11 mouse cellular contexts compared by ENCODE assay signal in genomic region chrX:103274325-103274724, GRCm38 (mm10). TPM values are rescaled to one million over a fixed set of nuclear protein-coding genes. Genes with fewer than 3 reads are reported as not detected.
A peak's percentile ranks its signal among the peaks of the same experiment; 100 is the strongest.
DNase-seq lines count a peak whose midpoint lies in the region; ATAC-seq lines count a peak whose summit lies in the region.
"Had no signal": no experiment of that assay in that cellular context is flagged by ENCODE, and none has a peak within 500 bp of the region (broad histone marks: within the 10 kb centered on the region; RNA-seq: fewer than 3 reads in every experiment).

No protein-coding gene starts in this region.

- DNase-seq in heart, adult 8-10 months (ENCODE audit: low spot score): peak; percentile 0
- no peak for DNase-seq in heart, embryonic 10.5 days (ENCODE audit: low spot score)
- peak; percentile 10 for DNase-seq in neural tube, embryonic 11.5 days (ENCODE audit: low spot score)
- DNase-seq in T-cell, adult 2 months (ENCODE audit: low spot score): peak; percentile 1
- peak; percentile 33 for DNase-seq in lung, postnatal 36 days
- no peak for DNase-seq in forebrain, embryonic 10.5 days (ENCODE audit: extremely low spot score, low spot score)
- no peak for DNase-seq in thymus, postnatal 36 days

- no peak overlapping the region for H3K27ac ChIP-seq in heart, embryonic 10.5 days
- no peak overlapping the region for H3K27ac ChIP-seq in neural tube, embryonic 11.5 days (ENCODE audit: low read depth, low read length)
- H3K27ac ChIP-seq in neural tube, embryonic 15.5 days (replicated peaks): no peak overlapping the region
- H3K27ac ChIP-seq in forebrain, embryonic 10.5 days: no peak overlapping the region
- H3K27ac ChIP-seq: limb, embryonic 13.5 days had no signal

- no peak overlapping the region for H3K4me3 ChIP-seq in heart, embryonic 10.5 days
- no peak overlapping the region for H3K4me3 ChIP-seq in neural tube, embryonic 11.5 days (ENCODE audit: low read depth, low read length)
- no peak overlapping the region for H3K4me3 ChIP-seq in neural tube, embryonic 15.5 days (replicated peaks)
- no peak overlapping the region for H3K4me3 ChIP-seq in forebrain, embryonic 10.5 days
- H3K4me3 ChIP-seq: limb, embryonic 13.5 days had no signal

- no peak overlapping the region for H3K9ac ChIP-seq in neural tube, embryonic 11.5 days (ENCODE audit: low read length)
- H3K9ac ChIP-seq in neural tube, embryonic 15.5 days (replicated peaks): no peak overlapping the region
- H3K9ac ChIP-seq: limb, embryonic 13.5 days had no signal

- ATAC-seq in neural tube, embryonic 11.5 days (ENCODE audit: insufficient read depth, low FRiP score, low TSS enrichment): no peak
- no peak for ATAC-seq in neural tube, embryonic 15.5 days (ENCODE audit: low FRiP score)

- WGBS in heart, embryonic 10.5 days: 84% methylated on average over 4 of the region's 5 CpGs
- 85% methylated on average over 4 of the region's 5 CpGs for WGBS in neural tube, embryonic 11.5 days
- 83% methylated on average over 4 of the region's 5 CpGs for WGBS in neural tube, embryonic 15.5 days
- 93% methylated on average over 4 of the region's 5 CpGs for WGBS in forebrain, embryonic 10.5 days

- no peaks in the 10 kb centered on the region for H3K9me3 ChIP-seq in heart, embryonic 10.5 days
- no peaks in the 10 kb centered on the region for H3K9me3 ChIP-seq in neural tube, embryonic 11.5 days (ENCODE audit: control insufficient read depth, low read length)
- H3K9me3 ChIP-seq in neural tube, embryonic 15.5 days (replicated peaks): no peaks in the 10 kb centered on the region
- no peaks in the 10 kb centered on the region for H3K9me3 ChIP-seq in forebrain, embryonic 10.5 days
- H3K9me3 ChIP-seq: limb, embryonic 13.5 days had no signal

- H3K4me1 ChIP-seq in heart, embryonic 10.5 days: no peaks in the 10 kb centered on the region
- H3K4me1 ChIP-seq in neural tube, embryonic 11.5 days (ENCODE audit: control insufficient read depth, insufficient read depth, low read length): no peaks in the 10 kb centered on the region
- H3K4me1 ChIP-seq in neural tube, embryonic 15.5 days: no peaks in the 10 kb centered on the region
- no peaks in the 10 kb centered on the region for H3K4me1 ChIP-seq in forebrain, embryonic 10.5 days
- H3K4me1 ChIP-seq: limb, embryonic 13.5 days had no signal

- H3K4me2 ChIP-seq in neural tube, embryonic 11.5 days (ENCODE audit: low read depth): no peak overlapping the region
- no peak overlapping the region for H3K4me2 ChIP-seq in neural tube, embryonic 15.5 days
- H3K4me2 ChIP-seq: limb, embryonic 13.5 days had no signal

- no peaks in the 10 kb centered on the region for H3K36me3 ChIP-seq in heart, embryonic 10.5 days
- H3K36me3 ChIP-seq in neural tube, embryonic 11.5 days (ENCODE audit: control insufficient read depth, insufficient read depth, low read length): no peaks in the 10 kb centered on the region
- H3K36me3 ChIP-seq in neural tube, embryonic 15.5 days: no peaks in the 10 kb centered on the region
- H3K36me3 ChIP-seq in forebrain, embryonic 10.5 days (replicated peaks): no peaks in the 10 kb centered on the region
- H3K36me3 ChIP-seq: limb, embryonic 13.5 days had no signal

- H3K27me3 ChIP-seq in heart, embryonic 10.5 days (ENCODE audit: insufficient read depth, poor library complexity, severe bottlenecking): peaks cover 4% of the 10 kb centered on the region; the same call in 1 of the 2 replicates
- H3K27me3 ChIP-seq in neural tube, embryonic 11.5 days (ENCODE audit: control insufficient read depth, insufficient read depth, low read length): no peaks in the 10 kb centered on the region
- H3K27me3 ChIP-seq in neural tube, embryonic 15.5 days (replicated peaks): peaks cover 8% of the 10 kb centered on the region; the same call in 1 of the 2 replicates
- peaks cover 66% of the 10 kb centered on the region for H3K27me3 ChIP-seq in forebrain, embryonic 10.5 days (ENCODE audit: poor library complexity, severe bottlenecking)

RNA-seq across cellular contexts. Expression of gene Cdx4, which starts 46.9 kb away (rescaled TPM):
- not detected for total RNA-seq in heart, adult 8-10 months (2022)
- polyA plus RNA-seq in heart, embryonic 10.5 days (2016; fragmentation: Nextera tagmentation; extraction: Ambion mirVana): not detected in 2 replicates
- polyA plus RNA-seq in neural tube, embryonic 11.5 days (2014; fragmentation: Nextera tagmentation; extraction: Ambion mirVana): not detected in 2 replicates
- polyA plus RNA-seq in neural tube, embryonic 15.5 days (2015; fragmentation: Nextera tagmentation; extraction: Ambion mirVana): not detected in 2 replicates
- polyA plus RNA-seq in forebrain, embryonic 10.5 days (2016; fragmentation: Nextera tagmentation; extraction: Ambion mirVana): not detected in 2 replicates
- total RNA-seq: heart, postnatal 14 days; monocyte, adult 5-6 weeks had no signal
- polyA plus RNA-seq: limb, embryonic 13.5 days had no signal

Comparison
In these comparisons a context has a peak if more than half of its experiments do, and no peak if none do; other contexts are left out.
1. DNase-seq: peak in heart, adult 8-10 months (single experiment), neural tube, embryonic 11.5 days (single experiment), T-cell, adult 2 months (single experiment) and lung, postnatal 36 days (single experiment); none in heart, embryonic 10.5 days (single experiment), forebrain, embryonic 10.5 days (single experiment) and thymus, postnatal 36 days (0 of 2).